Mouse (Mus musculus) limb, embryonic 14.5 days (tissue): ENCODE data around the gene Garnl3. TPM values are rescaled to one million over a fixed set of nuclear protein-coding genes. Genes with fewer than 3 reads are reported as not detected.

Experiments used
- ATAC-seq: fragments of 200-750 bp; cut with Nextera tagmentation; 2 replicates; pipeline ENCODE4 v1.8.0; 2017; ENCODE audit warnings: low read depth, moderate number of reproducible peaks, moderate TSS enrichment; ENCODE audit not compliant: low FRiP score
- DNase-seq: peaks from one replicate; pipeline ENCODE4 v3.0.0-alpha.2; 2015; ENCODE audit warnings: low spot score
- H3K27ac ChIP-seq: fragments of 300-500 bp; sonication (generic); replicated peaks from 2 replicates; pipeline ENCODE4 v1.5.1; 2014; ENCODE audit warnings: low read depth, mild to moderate bottlenecking, low read length, moderate library complexity, mixed read lengths
- H3K27me3 ChIP-seq: fragments of 300-500 bp; sonication (generic); 2 replicates; pipeline ENCODE4 v1.6.1; 2014; ENCODE audit warnings: low read length, mixed read lengths; ENCODE audit not compliant: control insufficient read depth, insufficient read depth
- H3K36me3 ChIP-seq: fragments of 300-500 bp; sonication (generic); 2 replicates; pipeline ENCODE4 v1.6.1; 2014; ENCODE audit warnings: mild to moderate bottlenecking, low read length, moderate library complexity, mixed read lengths; ENCODE audit not compliant: control insufficient read depth, insufficient read depth
- H3K4me1 ChIP-seq: fragments of 300-500 bp; sonication (generic); 2 replicates; pipeline ENCODE4 v1.6.1; 2014; ENCODE audit warnings: antibody characterized with exemption, low read length, mixed read lengths; ENCODE audit not compliant: control insufficient read depth, insufficient read depth
- H3K4me2 ChIP-seq: fragments of 300-500 bp; sonication (generic); replicated peaks from 2 replicates; pipeline ENCODE4 v1.6.1; 2014; ENCODE audit warnings: low read depth, mild to moderate bottlenecking, low read length, moderate library complexity; ENCODE audit not compliant: severe bottlenecking
- H3K4me3 ChIP-seq: fragments of 300-500 bp; sonication (generic); replicated peaks from 2 replicates; pipeline ENCODE4 v1.5.1; 2014; ENCODE audit warnings: low read length
- H3K9ac ChIP-seq: fragments of 300-500 bp; sonication (generic); 2 replicates; pipeline ENCODE4 v1.6.1; 2014; ENCODE audit warnings: mild to moderate bottlenecking, low read depth, low read length, moderate library complexity; ENCODE audit not compliant: severe bottlenecking
- H3K9me3 ChIP-seq: fragments of 300-500 bp; sonication (generic); 2 replicates; pipeline ENCODE4 v1.6.1; 2016; ENCODE audit warnings: low read length; ENCODE audit not compliant: control insufficient read depth
- POLR2A ChIP-seq: fragments of 200-500 bp; IDR thresholded peaks from 2 replicates; pipeline ENCODE4 v1.8.0; 2012; ENCODE audit warnings: inconsistent platforms, mild to moderate bottlenecking, moderate library complexity, borderline replicate concordance; ENCODE audit not compliant: insufficient read depth, insufficient read length; ENCODE audit errors: extremely low read depth
- WGBS: fragments of 180-500 bp; shearing (Covaris S2); extraction: QIAGEN DNeasy Blood & Tissue Kit; methylation state at CpG from one replicate; pipeline ENCODE4 v1.1.7; 2014; 5-methylcytosine and 5-hydroxymethylcytosine counted together
- polyA plus RNA-seq, 2 experiments: library from polyadenylated mRNA; depleted of rRNA in 1 of 2; stranded (reverse) in 1 of 2; unstranded in 1 of 2; fragments of >200 nt; fragmentation: Nextera tagmentation in 1 of 2; extraction: Ambion mirVana in 1 of 2; gene quantifications; 2 replicates each; pipeline versions ENCODE4 v1.2.1 to v1.2.3; 2012 to 2014

Garnl3 gene
- polyA plus RNA-seq, 2 experiments: 9.6 to 10.1 TPM

DNA sequence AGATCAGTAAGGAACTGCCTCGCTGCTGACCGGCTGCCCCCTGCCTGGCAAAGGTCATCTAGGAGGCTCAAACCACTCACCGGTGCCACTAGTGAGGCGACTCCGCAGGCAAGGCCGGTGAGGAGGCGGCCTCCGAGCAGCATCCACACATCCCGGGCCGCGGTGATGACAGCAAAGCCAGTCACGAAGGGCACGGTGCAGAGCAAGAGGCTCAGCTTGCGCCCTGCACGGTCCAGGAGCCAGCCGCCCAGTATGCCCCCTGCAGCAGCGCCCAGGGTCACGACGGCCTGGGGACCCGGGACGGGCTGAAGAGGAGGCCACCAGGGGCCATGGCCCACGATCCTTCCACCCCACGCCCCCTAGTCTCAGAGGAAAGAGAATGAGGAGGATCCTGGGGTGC lies 150.2 kb downstream of the Garnl3 start:
- H3K9ac ChIP-seq: peak overlapping the region; percentile 76
- H3K9me3 ChIP-seq: no peaks in the 10 kb centered on the region
- peak overlapping the region; percentile 97 for H3K4me2 ChIP-seq
- no peak for TF ChIP-seq POLR2A
- no peak for DNase-seq
- no peaks in the 10 kb centered on the region for H3K27me3 ChIP-seq
- H3K27ac ChIP-seq: no peak overlapping the region
- peak overlapping the region; percentile 68 for H3K4me3 ChIP-seq
- ATAC-seq: 0 out of 2 replicates have a peak, but pooled peaks have one; percentile 0
- peaks cover 9% of the 10 kb centered on the region for H3K4me1 ChIP-seq
- H3K36me3 ChIP-seq: peaks cover 7% of the 10 kb centered on the region; the same call in 1 of the 2 replicates
- under 1% methylated on average over 23 of the region's 23 CpGs for WGBS

DNA sequence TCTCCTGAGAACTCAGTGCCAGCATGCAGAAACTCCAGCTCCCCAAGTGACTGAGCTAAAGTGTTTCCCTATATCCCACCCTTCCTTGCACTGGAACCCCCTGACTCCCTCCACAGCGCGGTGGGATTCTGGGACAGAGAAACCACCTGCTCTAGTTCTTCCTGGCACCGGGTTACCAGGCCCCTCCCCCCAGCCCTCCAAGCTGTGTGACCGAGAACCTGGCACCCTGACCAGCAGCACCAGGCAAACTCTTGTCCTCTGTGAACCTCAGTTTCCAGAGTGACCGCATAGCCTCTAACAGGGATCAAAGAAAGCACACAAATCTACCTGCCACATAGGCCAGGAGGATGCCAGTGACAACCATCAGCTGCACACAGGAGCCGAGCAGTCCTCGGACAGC lies 151.8 kb downstream of the Garnl3 start:
- Histone ChIP-seq H3K27me3 (no peaks in the 10 kb centered on the region), H3K9me3 (no peaks in the 10 kb centered on the region), H3K27ac (no peak overlapping the region), H3K4me1 (peaks cover 9% of the 10 kb centered on the region), H3K36me3 (peaks cover 15% of the 10 kb centered on the region), H3K9ac (no peak overlapping the region), H3K4me2 (no peak overlapping the region), H3K4me3 (no peak overlapping the region)
- TF ChIP-seq POLR2A: no peak
- DNase-seq (no peak), ATAC-seq (no peak)
- 77% methylated on average over 7 of the region's 7 CpGs for WGBS

DNA sequence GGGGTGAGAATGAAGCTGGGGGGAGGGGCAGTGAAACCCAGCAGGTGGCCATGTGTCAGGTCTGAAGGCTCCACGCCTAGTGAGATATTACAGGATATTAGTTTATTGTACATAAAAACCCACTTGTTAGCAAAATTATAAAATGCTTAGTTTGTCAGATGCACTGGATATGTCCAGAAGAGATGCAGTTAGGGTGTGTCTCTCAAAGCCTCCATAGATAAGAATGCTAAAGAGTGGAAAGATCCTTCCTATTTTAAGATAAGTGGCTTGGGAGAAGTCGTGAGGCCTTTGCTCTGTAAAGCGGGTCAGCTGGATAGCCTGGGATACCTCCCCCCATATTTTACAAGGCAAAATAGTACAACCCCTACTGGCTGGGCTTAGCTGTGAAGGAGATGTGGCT lies 152.8 kb downstream of the Garnl3 start:
- 62% methylated on average over 3 of the region's 3 CpGs for WGBS
- no peak overlapping the region for H3K4me3 ChIP-seq
- ATAC-seq: no peak
- no peak for DNase-seq
- H3K4me1 ChIP-seq: peaks cover 9% of the 10 kb centered on the region
- no peaks in the 10 kb centered on the region for H3K27me3 ChIP-seq
- TF ChIP-seq POLR2A: no peak
- no peaks in the 10 kb centered on the region for H3K9me3 ChIP-seq
- H3K9ac ChIP-seq: no peak overlapping the region
- H3K4me2 ChIP-seq: no peak overlapping the region
- no peak overlapping the region for H3K27ac ChIP-seq
- peaks cover 22% of the 10 kb centered on the region for H3K36me3 ChIP-seq

DNA sequence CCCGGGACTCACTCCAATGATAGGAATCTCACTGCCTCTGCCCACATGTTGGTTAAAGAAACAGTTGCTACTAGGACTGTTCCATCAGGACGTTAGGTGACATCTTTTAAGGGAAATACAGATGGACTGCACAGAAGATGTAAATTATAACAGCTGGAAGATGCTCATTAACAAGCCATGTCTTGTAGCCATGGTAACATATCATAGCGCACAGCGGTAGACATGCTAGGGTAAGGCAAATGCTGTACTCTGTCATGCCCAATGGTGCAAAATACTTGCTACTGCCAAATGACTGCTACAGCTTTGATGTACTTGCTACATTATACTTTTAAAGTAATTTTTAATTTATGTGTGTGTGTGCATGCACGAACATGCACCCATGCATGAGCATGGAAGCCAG lies 154.3 kb downstream of the Garnl3 start:
- Histone ChIP-seq H3K4me1 (peaks cover 9% of the 10 kb centered on the region), H3K4me2 (no peak overlapping the region), H3K27me3 (no peaks in the 10 kb centered on the region), H3K9ac (no peak overlapping the region), H3K4me3 (no peak overlapping the region), H3K9me3 (no peaks in the 10 kb centered on the region), H3K27ac (no peak overlapping the region), H3K36me3 (peaks cover 25% of the 10 kb centered on the region)
- ATAC-seq (no peak), DNase-seq (no peak)
- TF ChIP-seq POLR2A: no peak
- 78% methylated on average over 5 of the region's 5 CpGs for WGBS

DNA sequence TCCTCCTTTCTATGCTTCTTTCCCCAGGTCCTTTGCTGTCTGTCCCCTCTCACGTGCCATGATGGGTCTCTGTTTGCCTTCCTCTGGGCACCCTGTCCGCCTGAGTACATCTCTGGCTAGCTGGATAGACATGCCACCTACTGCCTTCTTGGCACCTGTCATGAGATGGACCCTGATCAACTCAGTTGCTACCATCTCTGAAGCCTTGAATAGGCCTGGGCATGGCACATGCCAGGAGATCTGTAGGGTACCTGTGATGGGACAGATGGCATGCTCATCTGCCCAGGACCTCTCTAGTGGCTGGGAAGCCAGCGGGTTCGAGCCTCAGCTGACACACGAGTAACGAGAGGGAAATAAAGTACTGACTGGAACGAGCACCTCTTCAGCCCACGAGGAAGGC lies 157.2 kb downstream of the Garnl3 start:
- Histone ChIP-seq H3K4me1 (no peaks in the 10 kb centered on the region), H3K27me3 (no peaks in the 10 kb centered on the region), H3K27ac (no peak overlapping the region), H3K36me3 (peaks cover 23% of the 10 kb centered on the region), H3K9ac (no peak overlapping the region), H3K4me3 (no peak overlapping the region), H3K9me3 (no peaks in the 10 kb centered on the region), H3K4me2 (no peak overlapping the region)
- 88% methylated on average over 8 of the region's 8 CpGs for WGBS
- no peak for TF ChIP-seq POLR2A
- ATAC-seq (no peak), DNase-seq (no peak)

DNA sequence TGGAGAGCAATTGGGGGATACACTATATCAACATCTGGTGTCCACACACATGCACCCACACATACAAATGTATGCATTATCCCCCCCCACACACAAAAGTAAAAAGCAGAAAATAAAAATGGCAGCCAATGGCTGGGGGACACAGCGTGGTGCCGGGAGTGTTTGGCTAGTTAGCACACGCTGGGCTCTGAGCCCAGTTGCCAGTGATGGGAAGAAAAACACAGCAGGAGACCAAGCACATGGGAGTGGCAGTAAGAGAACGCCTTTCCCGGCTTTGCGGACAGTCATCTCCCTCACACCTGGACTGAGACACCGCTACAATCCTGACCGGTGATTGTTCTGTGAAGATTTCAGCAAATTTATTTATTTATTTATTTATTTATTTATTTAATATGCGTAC lies 160.2 kb downstream of the Garnl3 start:
- Histone ChIP-seq H3K27ac (no peak overlapping the region), H3K27me3 (no peaks in the 10 kb centered on the region), H3K9ac (no peak overlapping the region), H3K9me3 (no peaks in the 10 kb centered on the region), H3K4me3 (no peak overlapping the region), H3K4me2 (no peak overlapping the region), H3K36me3 (peaks cover 19% of the 10 kb centered on the region), H3K4me1 (peaks cover 11% of the 10 kb centered on the region)
- DNase-seq (no peak), ATAC-seq (no peak)
- 53% methylated on average over 9 of the region's 9 CpGs for WGBS
- no peak for TF ChIP-seq POLR2A
